Comparison of ENCODE assay signal across 8 mouse cellular contexts in the genomic region with DNA sequence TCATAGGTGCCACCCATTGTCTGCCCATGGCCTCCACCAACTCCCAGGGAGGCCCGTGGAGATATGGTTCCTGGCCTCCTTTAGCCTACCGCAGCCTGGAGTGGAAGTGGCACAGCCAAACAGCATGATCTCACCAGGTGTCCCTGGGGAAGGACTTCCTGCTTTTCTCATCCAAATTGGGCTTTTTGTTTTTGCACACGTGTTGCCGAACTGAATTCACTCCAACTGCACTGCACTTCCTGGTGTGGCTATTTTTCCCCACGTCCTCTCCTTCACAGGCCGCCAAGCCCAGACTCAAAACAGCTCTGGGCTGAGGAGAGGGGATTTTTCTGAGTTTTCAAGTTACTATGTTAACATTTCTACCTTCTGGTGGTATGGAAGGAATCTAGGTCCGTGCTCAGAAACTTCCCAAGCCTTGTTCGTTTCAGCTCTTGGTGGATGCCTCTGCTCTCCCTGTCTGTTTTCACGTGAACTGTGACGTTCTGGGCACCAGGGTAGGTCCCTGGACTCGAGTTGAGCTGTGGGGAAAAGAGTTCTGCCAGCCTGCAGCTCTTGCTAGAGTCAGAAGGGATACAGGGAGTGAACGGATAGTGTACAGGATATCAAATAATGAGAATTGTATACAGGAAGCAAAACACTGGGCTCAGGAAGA. TPM values are rescaled to one million over a fixed set of nuclear protein-coding genes. Genes with fewer than 3 reads are reported as not detected.
DNase-seq lines count a peak whose midpoint lies in the region; ATAC-seq and TF ChIP-seq lines count a peak whose summit lies in the region.

No protein-coding gene starts in this region.

- 0 out of 2 replicates have a peak overlapping the region, but pooled peaks have one; percentile 12 for H3K9ac ChIP-seq in lung, postnatal 0 days (replicated peaks; ENCODE audit: low read depth)
- peak overlapping the region; percentile 56 for H3K9ac ChIP-seq in intestine, embryonic 16.5 days (ENCODE audit: low read depth, low read length)
- H3K9ac ChIP-seq in neural tube, embryonic 11.5 days (ENCODE audit: low read length): peak overlapping the region; percentile 9; the same call in 1 of the 2 replicates

- no peaks in the 10 kb centered on the region for H3K9me3 ChIP-seq in lung, postnatal 0 days (ENCODE audit: low read length)
- H3K9me3 ChIP-seq in intestine, embryonic 16.5 days (ENCODE audit: control insufficient read depth, low read length): no peaks in the 10 kb centered on the region
- no peaks in the 10 kb centered on the region for H3K9me3 ChIP-seq in neural tube, embryonic 11.5 days (ENCODE audit: control insufficient read depth, low read length)

- no peaks in the 10 kb centered on the region for H3K27me3 ChIP-seq in lung, postnatal 0 days (replicated peaks; ENCODE audit: insufficient read depth, low read length)
- no peaks in the 10 kb centered on the region for H3K27me3 ChIP-seq in intestine, embryonic 16.5 days (replicated peaks; ENCODE audit: control insufficient read depth, insufficient read depth, low read length)
- H3K27me3 ChIP-seq in neural tube, embryonic 11.5 days (ENCODE audit: control insufficient read depth, insufficient read depth, low read length): no peaks in the 10 kb centered on the region

- no peak for TF ChIP-seq CTCF in lung, postnatal 0 days (IDR thresholded peaks at IDR 0.05)

- no peak for TF ChIP-seq EP300 in lung, postnatal 0 days (IDR thresholded peaks at IDR 0.05)

- no peak overlapping the region for H3K4me3 ChIP-seq in lung, postnatal 0 days (ENCODE audit: low read depth, low read length)
- H3K4me3 ChIP-seq in intestine, embryonic 16.5 days (ENCODE audit: low read length): no peak overlapping the region
- H3K4me3 ChIP-seq in neural tube, embryonic 11.5 days (ENCODE audit: low read depth, low read length): no peak overlapping the region

- peaks cover 27% of the 10 kb centered on the region; the same call in 1 of the 2 replicates for H3K4me1 ChIP-seq in lung, postnatal 0 days (ENCODE audit: insufficient read depth, low read depth, low read length)
- H3K4me1 ChIP-seq in intestine, embryonic 16.5 days (ENCODE audit: control insufficient read depth, insufficient read depth, low read length): peaks cover 36% of the 10 kb centered on the region
- peaks cover 19% of the 10 kb centered on the region for H3K4me1 ChIP-seq in neural tube, embryonic 11.5 days (ENCODE audit: control insufficient read depth, insufficient read depth, low read length)

- H3K27ac ChIP-seq in lung, postnatal 0 days (ENCODE audit: low read length): peak overlapping the region; percentile 93
- peak overlapping the region; percentile 92 for H3K27ac ChIP-seq in intestine, embryonic 16.5 days (ENCODE audit: low read length)
- H3K27ac ChIP-seq in neural tube, embryonic 11.5 days (ENCODE audit: low read depth, low read length): peak overlapping the region; percentile 72

- peak; percentile 50 for DNase-seq in lung, postnatal 0 days (ENCODE audit: low spot score)
- DNase-seq in lung, adult 18-20 months: no peak
- DNase-seq in heart, adult 11 months: peak; percentile 98
- no peak for DNase-seq in neural tube, embryonic 11.5 days (ENCODE audit: low spot score)
- no peak for DNase-seq in left cerebral cortex, postnatal 25 days (ENCODE audit: low spot score in 2 of 2)
- no peak for DNase-seq in adrenal gland, adult 8-10 months

- H3K4me2 ChIP-seq in lung, postnatal 0 days (replicated peaks; ENCODE audit: low read depth, low read length): no peak overlapping the region
- peak overlapping the region; percentile 6; the same call in 1 of the 2 replicates for H3K4me2 ChIP-seq in intestine, embryonic 16.5 days (ENCODE audit: low read depth, low read length)
- no peak overlapping the region for H3K4me2 ChIP-seq in neural tube, embryonic 11.5 days (ENCODE audit: low read depth)

- no peaks in the 10 kb centered on the region for H3K36me3 ChIP-seq in lung, postnatal 0 days (ENCODE audit: insufficient read depth, low read length)
- H3K36me3 ChIP-seq in intestine, embryonic 16.5 days (ENCODE audit: control insufficient read depth, insufficient read depth, low read length): no peaks in the 10 kb centered on the region
- no peaks in the 10 kb centered on the region for H3K36me3 ChIP-seq in neural tube, embryonic 11.5 days (ENCODE audit: control insufficient read depth, insufficient read depth, low read length)

- 21% methylated on average over 12 of the region's 12 CpGs for WGBS in lung, postnatal 0 days
- 36% methylated on average over 12 of the region's 12 CpGs for WGBS in intestine, embryonic 16.5 days
- 35% methylated on average over 12 of the region's 12 CpGs for WGBS in neural tube, embryonic 11.5 days

- ATAC-seq in lung, postnatal 0 days: peak; percentile 4; the same call in 1 of the 2 replicates
- ATAC-seq in intestine, embryonic 16.5 days: 0 out of 2 replicates have a peak, but pooled peaks have one; percentile 13
- ATAC-seq in neural tube, embryonic 11.5 days (ENCODE audit: insufficient read depth, low FRiP score, low TSS enrichment): no peak
- ATAC-seq in megakaryocyte progenitor cell, adult 5-6 weeks (replicated peaks; ENCODE audit: poor library complexity): no peak

- intact Hi-C loops in left cerebral cortex, postnatal 25 days (cut with DNase I): no loop called here

RNA-seq across cellular contexts. Expression of a gene that starts 13.1 kb away (rescaled TPM):
- 11.4 and 12.4 TPM in 2 replicates for polyA plus RNA-seq in lung, postnatal 0 days (2015; fragmentation: Nextera tagmentation; extraction: Ambion mirVana)
- 12.0 and 12.7 TPM in 2 replicates for polyA plus RNA-seq in intestine, embryonic 16.5 days (2015; fragmentation: Nextera tagmentation; extraction: Ambion mirVana)
- 17.7 and 20.0 TPM in 2 replicates for polyA plus RNA-seq in neural tube, embryonic 11.5 days (2014; fragmentation: Nextera tagmentation; extraction: Ambion mirVana)
- 10 to 100 TPM; 23.6 to 26.8 TPM for total RNA-seq in left cerebral cortex, postnatal 25 days (2021)
- 1 to 10 TPM; 1.7 to 5.9 (median 3.8) TPM for total RNA-seq in adrenal gland, adult 8-10 months (2022)
- total RNA-seq in megakaryocyte progenitor cell, adult 5-6 weeks (2015): 0.49 and 0.76 TPM in 2 replicates
- total RNA-seq in megakaryocyte progenitor cell, adult 5-6 weeks (2017): 0.46 and 0.64 TPM in 2 replicates

RNA-seq across cellular contexts. Expression of a gene that starts 16.8 kb away (rescaled TPM):
- 8.0 and 8.3 TPM in 2 replicates for polyA plus RNA-seq in lung, postnatal 0 days (2015; fragmentation: Nextera tagmentation; extraction: Ambion mirVana)
- polyA plus RNA-seq in intestine, embryonic 16.5 days (2015; fragmentation: Nextera tagmentation; extraction: Ambion mirVana): 5.5 and 5.8 TPM in 2 replicates
- polyA plus RNA-seq in neural tube, embryonic 11.5 days (2014; fragmentation: Nextera tagmentation; extraction: Ambion mirVana): 3.3 TPM in 2 replicates
- 1 to 10 TPM; 1.2 to 2.8 TPM for total RNA-seq in left cerebral cortex, postnatal 25 days (2021)
- 1 to 10 TPM; 3.3 to 5.9 (median 4.4) TPM for total RNA-seq in adrenal gland, adult 8-10 months (2022)
- 18.5 and 19.4 TPM in 2 replicates for total RNA-seq in megakaryocyte progenitor cell, adult 5-6 weeks (2015)
- 13.0 and 26.7 TPM in 2 replicates for total RNA-seq in megakaryocyte progenitor cell, adult 5-6 weeks (2017)

Comparison
In these comparisons a context has a peak if more than half of its experiments do, and no peak if none do; other contexts are left out.
1. DNase-seq: peak in lung, postnatal 0 days (single experiment) and heart, adult 11 months (single experiment); none in lung, adult 18-20 months (0 of 2), neural tube, embryonic 11.5 days (single experiment), left cerebral cortex, postnatal 25 days (0 of 2) and adrenal gland, adult 8-10 months (single experiment).
2. ATAC-seq: peak in lung, postnatal 0 days (single experiment) and intestine, embryonic 16.5 days (single experiment); none in neural tube, embryonic 11.5 days (single experiment) and megakaryocyte progenitor cell, adult 5-6 weeks (single experiment).
3. Peak in every context shown above with its lines, with median percentiles within 50 percentile points of each other: H3K27ac ChIP-seq and H3K9ac ChIP-seq.